Comparison of ENCODE assay signal across 22 mouse cellular contexts in genomic region chr4:57801986-57802385, GRCm38 (mm10).
DNase-seq lines count a peak whose midpoint lies in the region; ATAC-seq lines count a peak whose summit lies in the region.
"Had no signal": no experiment of that assay in that cellular context is flagged by ENCODE, and none has a peak within 500 bp of the region (broad histone marks: within the 10 kb centered on the region; RNA-seq: fewer than 3 reads in every experiment).

No protein-coding gene starts in this region.

- no peaks in the 10 kb centered on the region for H3K9me3 ChIP-seq in heart, embryonic 10.5 days
- H3K9me3 ChIP-seq in heart, embryonic 11.5 days (replicated peaks; ENCODE audit: control insufficient read depth, low read length), result no peaks in the 10 kb centered on the region
- H3K9me3 ChIP-seq in heart, embryonic 16.5 days (replicated peaks; ENCODE audit: control insufficient read depth, low read length), result no peaks in the 10 kb centered on the region
- H3K9me3 ChIP-seq in lung, embryonic 16.5 days (ENCODE audit: control insufficient read depth, low read length), result no peaks in the 10 kb centered on the region
- H3K9me3 ChIP-seq: embryonic facial prominence, embryonic 10.5 days; embryonic facial prominence, embryonic 13.5 days; forebrain, embryonic 12.5 days; forebrain, embryonic 15.5 days; hindbrain, embryonic 12.5 days; hindbrain, embryonic 15.5 days had no signal

- H3K27me3 ChIP-seq in heart, embryonic 10.5 days (ENCODE audit: insufficient read depth, poor library complexity, severe bottlenecking), result no peaks in the 10 kb centered on the region
- H3K27me3 ChIP-seq in heart, embryonic 11.5 days (ENCODE audit: control insufficient read depth, insufficient read depth, low read length), result no peaks in the 10 kb centered on the region
- no peaks in the 10 kb centered on the region for H3K27me3 ChIP-seq in heart, embryonic 16.5 days (ENCODE audit: control insufficient read depth, insufficient read depth, low read length)
- H3K27me3 ChIP-seq in lung, embryonic 16.5 days (ENCODE audit: control insufficient read depth, insufficient read depth, low read depth, low read length), result no peaks in the 10 kb centered on the region
- H3K27me3 ChIP-seq: embryonic facial prominence, embryonic 13.5 days; forebrain, embryonic 12.5 days; forebrain, embryonic 15.5 days; hindbrain, embryonic 12.5 days; hindbrain, embryonic 15.5 days had no signal

- peaks cover 12% of the 10 kb centered on the region for H3K36me3 ChIP-seq in heart, embryonic 10.5 days
- no peaks in the 10 kb centered on the region for H3K36me3 ChIP-seq in heart, embryonic 11.5 days (ENCODE audit: control insufficient read depth, insufficient read depth, low read length)
- H3K36me3 ChIP-seq in heart, embryonic 16.5 days (ENCODE audit: control insufficient read depth, insufficient read depth), result peaks cover 7% of the 10 kb centered on the region; the same call in 1 of the 2 replicates
- no peaks in the 10 kb centered on the region for H3K36me3 ChIP-seq in lung, embryonic 16.5 days (ENCODE audit: control insufficient read depth, insufficient read depth, low read length)
- H3K36me3 ChIP-seq: embryonic facial prominence, embryonic 10.5 days; forebrain, embryonic 12.5 days; forebrain, embryonic 15.5 days; hindbrain, embryonic 12.5 days; hindbrain, embryonic 15.5 days had no signal

- 86% methylated on average over 5 of the region's 5 CpGs for WGBS in heart, embryonic 10.5 days
- 77% methylated on average over 5 of the region's 5 CpGs for WGBS in heart, embryonic 11.5 days (ENCODE audit: insufficient replicate concordance)
- whole genome bisulfite sequencing in heart, embryonic 16.5 days, result 90% methylated on average over 5 of the region's 5 CpGs
- WGBS in lung, embryonic 16.5 days, result 94% methylated on average over 5 of the region's 5 CpGs

- ATAC-seq in heart, embryonic 11.5 days (replicated peaks; ENCODE audit: insufficient number of reproducible peaks, low FRiP score, low TSS enrichment), result no peak
- no peak for ATAC-seq in heart, embryonic 16.5 days (replicated peaks; ENCODE audit: extremely low read depth, insufficient read depth, low FRiP score)
- ATAC-seq in lung, embryonic 16.5 days (ENCODE audit: low read depth), result no peak
- ATAC-seq: CD4-positive, CD25-positive, alpha-beta regulatory T cell, adult 4 months; forebrain, embryonic 15.5 days; intestine, postnatal 0 days had no signal

- DNase-seq in heart, embryonic 10.5 days (ENCODE audit: low spot score), result no peak
- no peak for DNase-seq in heart, postnatal 25 days (ENCODE audit: low spot score)
- DNase-seq in lung, postnatal 10 days, result no peak
- no peak for DNase-seq in thymus, postnatal 36 days
- DNase-seq: cerebellum, adult 11-12 months; cerebellum, adult 8-10 months; cerebellum, postnatal 10 days; cerebellum, postnatal 36 days; embryo, embryonic 11 days; gastrocnemius, postnatal 25 days had no signal

- H3K4me3 ChIP-seq in heart, embryonic 10.5 days, result no peak overlapping the region
- H3K4me3 ChIP-seq in heart, embryonic 11.5 days (ENCODE audit: low read depth, low read length), result no peak overlapping the region
- H3K4me3 ChIP-seq in heart, embryonic 16.5 days (ENCODE audit: low read length), result no peak overlapping the region
- no peak overlapping the region for H3K4me3 ChIP-seq in lung, embryonic 16.5 days (ENCODE audit: low read length)
- H3K4me3 ChIP-seq: embryonic facial prominence, embryonic 10.5 days; embryonic facial prominence, embryonic 13.5 days; erythroblast, embryonic 14.5 days; forebrain, embryonic 12.5 days; forebrain, embryonic 15.5 days; hindbrain, embryonic 12.5 days; hindbrain, embryonic 15.5 days had no signal

- no peak overlapping the region for H3K4me2 ChIP-seq in heart, embryonic 11.5 days
- no peak overlapping the region for H3K4me2 ChIP-seq in heart, embryonic 16.5 days (ENCODE audit: low read depth, low read length)
- no peak overlapping the region for H3K4me2 ChIP-seq in lung, embryonic 16.5 days (ENCODE audit: low read depth, low read length)
- H3K4me2 ChIP-seq: embryonic facial prominence, embryonic 13.5 days; forebrain, embryonic 12.5 days; forebrain, embryonic 15.5 days; hindbrain, embryonic 12.5 days; hindbrain, embryonic 15.5 days had no signal

- intact Hi-C loops in heart, postnatal 25 days (cut with DNase I), result no loop called here

- no peak overlapping the region for H3K9ac ChIP-seq in heart, embryonic 11.5 days (ENCODE audit: low read depth, low read length)
- H3K9ac ChIP-seq in heart, embryonic 16.5 days (ENCODE audit: low read length), result no peak overlapping the region
- no peak overlapping the region for H3K9ac ChIP-seq in lung, embryonic 16.5 days (ENCODE audit: low read length)
- H3K9ac ChIP-seq: embryonic facial prominence, embryonic 13.5 days; forebrain, embryonic 12.5 days; forebrain, embryonic 15.5 days; hindbrain, embryonic 12.5 days; hindbrain, embryonic 15.5 days had no signal

- peaks cover 38% of the 10 kb centered on the region for H3K4me1 ChIP-seq in heart, embryonic 10.5 days
- H3K4me1 ChIP-seq in heart, embryonic 11.5 days (ENCODE audit: control insufficient read depth, insufficient read depth, low read length), result peaks cover 32% of the 10 kb centered on the region
- peaks cover 43% of the 10 kb centered on the region for H3K4me1 ChIP-seq in heart, embryonic 16.5 days (ENCODE audit: control insufficient read depth, insufficient read depth, low read length)
- peaks cover 11% of the 10 kb centered on the region for H3K4me1 ChIP-seq in lung, embryonic 16.5 days (replicated peaks; ENCODE audit: control insufficient read depth, insufficient read depth, low read length)
- H3K4me1 ChIP-seq: embryonic facial prominence, embryonic 13.5 days; forebrain, embryonic 15.5 days had no signal

- H3K27ac ChIP-seq in heart, embryonic 10.5 days, result peak overlapping the region; percentile 42; the same call in 1 of the 2 replicates
- H3K27ac ChIP-seq in heart, embryonic 11.5 days (ENCODE audit: low read depth, low read length), result no peak overlapping the region
- 0 out of 2 replicates have a peak overlapping the region, but pooled peaks have one; percentile 12 for H3K27ac ChIP-seq in heart, embryonic 16.5 days (ENCODE audit: low read length)
- H3K27ac ChIP-seq in lung, embryonic 16.5 days (ENCODE audit: low read length), result peak overlapping the region; percentile 26; the same call in 1 of the 2 replicates
- H3K27ac ChIP-seq: embryonic facial prominence, embryonic 10.5 days; embryonic facial prominence, embryonic 13.5 days; forebrain, embryonic 12.5 days; forebrain, embryonic 15.5 days; hindbrain, embryonic 12.5 days; hindbrain, embryonic 15.5 days had no signal
